Mouse (Mus musculus): ENCODE measurements around the gene Wdr54. TPM values are rescaled to one million over a fixed set of nuclear protein-coding genes. Genes with fewer than 3 reads are reported as not detected.

Wdr54 gene
- polyA plus RNA-seq, 1 experiment from 2014 or later, result 1.0 TPM

DNA sequence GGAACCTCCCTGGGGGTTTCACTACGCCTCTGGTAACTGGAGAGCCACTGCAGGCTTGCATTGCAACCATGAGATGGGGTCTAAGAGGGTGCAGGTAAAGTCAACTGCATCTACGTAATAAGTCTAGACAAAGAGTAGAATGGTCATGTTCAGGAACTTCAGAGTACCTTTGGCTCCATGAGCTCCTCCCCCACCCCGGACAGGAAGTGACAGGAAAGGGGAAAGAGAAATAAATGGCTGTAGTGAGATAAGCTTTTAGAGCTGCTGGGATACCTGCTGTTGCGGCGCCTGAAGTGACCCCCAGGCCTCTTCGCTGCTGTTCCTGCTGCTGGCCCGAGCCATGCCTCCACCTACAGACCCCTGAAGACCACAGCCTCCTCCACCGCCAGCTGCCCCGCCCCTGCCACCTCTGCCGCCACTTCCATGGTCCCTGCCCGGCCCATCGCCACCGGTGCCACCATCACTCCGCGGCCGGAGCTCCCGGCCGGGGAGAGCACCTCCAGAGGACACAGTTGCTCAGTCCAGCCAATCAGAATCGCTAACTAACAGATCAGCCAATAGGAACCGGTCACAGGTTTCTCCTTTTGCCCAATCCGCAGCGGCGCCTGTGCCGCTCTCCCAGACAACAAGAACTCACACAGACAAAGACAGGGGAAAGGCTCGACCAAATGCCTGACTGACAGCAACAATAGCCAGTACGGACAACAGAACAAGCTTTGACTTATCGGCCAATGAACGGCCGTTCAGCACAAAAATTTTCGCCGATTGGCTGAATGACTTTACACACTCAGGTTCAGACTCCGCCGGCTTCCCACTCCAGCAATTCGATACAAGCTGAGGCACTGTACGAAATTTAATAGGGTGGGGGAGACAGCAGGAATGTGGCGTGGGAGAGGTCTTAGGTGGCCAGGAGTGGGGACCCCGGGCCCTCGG, 35.0 kb downstream of the Wdr54 start, which contains the start of gene Wbp1:
Gene Wbp1 (minus strand): TSS at position 630 of the 933 bp plus-strand sequence.
- Histone ChIP-seq H3K9me3 (ENCODE audit: control insufficient read depth) (no peaks in the 10 kb centered on the region), H3K4me3 (ENCODE audit: low read depth, low read length) (peak within 1 kb of the TSS; percentile 63), H3K27me3 (replicated peaks; ENCODE audit: control insufficient read depth, insufficient read depth, low read length) (no peaks in the 10 kb centered on the region), H3K36me3 (ENCODE audit: control insufficient read depth, insufficient read depth) (peaks cover 14% of the 10 kb centered on the region), H3K4me1 (replicated peaks; ENCODE audit: control insufficient read depth, insufficient read depth, low read length) (0 out of 2 replicates have a peak, but pooled peaks cover 5% of the 10 kb centered on the region), H3K27ac (ENCODE audit: low read depth, low read length) (peak within 1 kb of the TSS; percentile 92), H3K4me2 (replicated peaks; ENCODE audit: low read depth) (peak within 1 kb of the TSS; percentile 93), H3K9ac (ENCODE audit: low read depth, low read length) (peak within 1 kb of the TSS; percentile 61)
- ATAC-seq, result peak; percentile 95
- peak; percentile 40; the same call in 1 of the 2 replicates for TF ChIP-seq CTCF (IDR thresholded peaks at IDR 0.05; ENCODE audit: low read depth)
- WGBS, result under 1% methylated on average over 38 of the region's 38 CpGs

DNA sequence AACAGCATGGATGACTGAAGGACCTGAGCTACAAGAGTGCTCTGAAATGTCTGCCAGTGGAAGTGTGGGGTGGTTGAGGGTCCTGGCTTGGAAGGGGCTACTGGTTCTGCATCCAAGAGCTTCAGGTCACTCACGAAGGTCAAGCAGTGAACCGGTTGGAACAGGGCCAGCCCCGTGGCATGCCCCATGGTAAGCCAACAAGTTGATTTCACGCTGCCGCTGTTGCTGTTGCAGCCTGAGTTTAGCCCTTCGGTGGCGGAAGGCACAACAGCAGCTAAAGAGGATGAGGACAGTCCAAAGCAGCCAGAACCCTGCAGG, 36.5 kb downstream of the Wdr54 start:
- peak overlapping the region; percentile 24; the same call in 1 of the 2 replicates for H3K27ac ChIP-seq (ENCODE audit: low read depth, low read length)
- 0 out of 2 replicates have a peak, but pooled peaks cover 8% of the 10 kb centered on the region for H3K4me1 ChIP-seq (replicated peaks; ENCODE audit: control insufficient read depth, insufficient read depth, low read length)
- 74% methylated on average over 7 of the region's 7 CpGs for WGBS
- H3K27me3 ChIP-seq (replicated peaks; ENCODE audit: control insufficient read depth, insufficient read depth, low read length), result no peaks in the 10 kb centered on the region
- no peak overlapping the region for H3K4me2 ChIP-seq (replicated peaks; ENCODE audit: low read depth)
- H3K9ac ChIP-seq (ENCODE audit: low read depth, low read length), result no peak overlapping the region
- no peak for ATAC-seq
- no peak for TF ChIP-seq CTCF (IDR thresholded peaks at IDR 0.05; ENCODE audit: low read depth)
- H3K9me3 ChIP-seq (ENCODE audit: control insufficient read depth), result no peaks in the 10 kb centered on the region
- peaks cover 14% of the 10 kb centered on the region for H3K36me3 ChIP-seq (ENCODE audit: control insufficient read depth, insufficient read depth)
- no peak overlapping the region for H3K4me3 ChIP-seq (ENCODE audit: low read depth, low read length)

DNA sequence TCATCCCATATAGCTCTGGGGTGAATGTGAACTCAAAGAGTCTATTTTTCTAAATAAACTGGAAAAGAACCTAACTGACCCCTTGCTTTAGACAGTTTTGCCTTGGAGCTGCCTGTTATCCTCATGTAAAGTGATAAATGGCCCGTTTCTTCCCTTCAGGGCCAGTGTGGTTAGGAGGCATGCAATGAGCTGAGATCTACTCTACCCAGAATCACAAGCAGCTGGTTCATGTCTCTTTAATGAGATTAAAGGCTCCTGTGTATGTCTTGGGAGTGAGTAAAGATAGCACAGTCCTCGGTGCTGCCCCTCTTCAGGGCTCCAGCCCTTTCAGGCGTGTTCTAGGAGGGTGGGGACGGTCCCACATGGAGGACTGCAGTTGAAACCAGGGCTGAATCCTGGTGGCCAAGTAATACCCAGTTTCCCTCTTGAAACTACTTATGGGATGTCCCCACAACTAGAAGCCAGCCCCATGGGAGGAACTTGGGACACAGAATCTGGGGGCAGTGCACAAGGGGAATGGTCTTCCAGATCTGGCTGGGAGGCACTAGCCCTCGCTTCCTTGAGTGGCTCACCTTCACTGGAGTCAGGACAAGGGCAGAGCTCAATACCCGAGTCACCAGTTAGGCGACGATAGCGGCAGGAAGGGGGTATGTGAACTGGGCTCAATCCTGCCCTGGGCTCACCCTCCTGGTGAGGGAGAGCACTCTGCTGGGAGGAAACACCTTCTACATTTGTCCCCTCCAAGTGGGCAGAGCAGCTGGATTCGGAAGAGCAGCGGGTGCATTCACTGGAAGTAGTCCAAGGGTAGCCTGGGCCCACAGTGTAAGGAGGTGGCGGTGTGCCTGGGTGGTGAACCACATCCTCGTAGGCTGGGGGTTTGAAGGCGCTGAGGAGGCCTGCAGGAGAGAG, 37.1 kb downstream of the Wdr54 start:
- Histone ChIP-seq H3K27me3 (replicated peaks; ENCODE audit: control insufficient read depth, insufficient read depth, low read length) (no peaks in the 10 kb centered on the region), H3K36me3 (ENCODE audit: control insufficient read depth, insufficient read depth) (peaks cover 14% of the 10 kb centered on the region), H3K4me2 (replicated peaks; ENCODE audit: low read depth) (no peak overlapping the region), H3K9me3 (ENCODE audit: control insufficient read depth) (no peaks in the 10 kb centered on the region), H3K4me1 (replicated peaks; ENCODE audit: control insufficient read depth, insufficient read depth, low read length) (0 out of 2 replicates have a peak, but pooled peaks cover 5% of the 10 kb centered on the region), H3K9ac (ENCODE audit: low read depth, low read length) (no peak overlapping the region), H3K4me3 (ENCODE audit: low read depth, low read length) (no peak overlapping the region), H3K27ac (ENCODE audit: low read depth, low read length) (no peak overlapping the region)
- TF ChIP-seq CTCF (IDR thresholded peaks at IDR 0.05; ENCODE audit: low read depth), result no peak
- no peak for ATAC-seq
- 78% methylated on average over 14 of the region's 14 CpGs for WGBS

DNA sequence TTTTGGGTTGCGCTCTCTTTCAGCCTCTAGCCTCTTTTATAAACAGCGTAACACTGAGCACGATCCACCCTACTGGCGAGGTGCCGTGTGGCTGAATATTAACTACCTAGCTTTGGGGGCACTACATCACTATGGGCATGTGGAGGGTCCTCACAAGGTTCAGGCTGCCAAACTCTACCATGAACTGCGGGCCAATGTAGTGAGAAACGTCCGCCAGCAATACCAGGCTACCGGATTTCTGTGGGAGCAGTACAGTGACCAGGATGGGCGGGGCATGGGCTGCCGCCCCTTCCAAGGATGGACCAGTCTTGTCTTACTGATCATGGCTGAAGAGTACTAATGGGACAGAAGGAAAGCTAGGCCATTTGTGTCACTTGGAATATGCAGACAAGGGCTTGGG, 37.8 kb downstream of the Wdr54 start:
- H3K4me3 ChIP-seq (ENCODE audit: low read depth, low read length), result no peak overlapping the region
- H3K4me2 ChIP-seq (replicated peaks; ENCODE audit: low read depth), result no peak overlapping the region
- no peaks in the 10 kb centered on the region for H3K27me3 ChIP-seq (replicated peaks; ENCODE audit: control insufficient read depth, insufficient read depth, low read length)
- H3K27ac ChIP-seq (ENCODE audit: low read depth, low read length), result no peak overlapping the region
- no peak overlapping the region for H3K9ac ChIP-seq (ENCODE audit: low read depth, low read length)
- H3K36me3 ChIP-seq (ENCODE audit: control insufficient read depth, insufficient read depth), result peaks cover 14% of the 10 kb centered on the region
- no peak for ATAC-seq
- 0 out of 2 replicates have a peak, but pooled peaks cover 5% of the 10 kb centered on the region for H3K4me1 ChIP-seq (replicated peaks; ENCODE audit: control insufficient read depth, insufficient read depth, low read length)
- 75% methylated on average over 11 of the region's 11 CpGs for WGBS
- H3K9me3 ChIP-seq (ENCODE audit: control insufficient read depth), result no peaks in the 10 kb centered on the region
- TF ChIP-seq CTCF (IDR thresholded peaks at IDR 0.05; ENCODE audit: low read depth), result no peak

DNA sequence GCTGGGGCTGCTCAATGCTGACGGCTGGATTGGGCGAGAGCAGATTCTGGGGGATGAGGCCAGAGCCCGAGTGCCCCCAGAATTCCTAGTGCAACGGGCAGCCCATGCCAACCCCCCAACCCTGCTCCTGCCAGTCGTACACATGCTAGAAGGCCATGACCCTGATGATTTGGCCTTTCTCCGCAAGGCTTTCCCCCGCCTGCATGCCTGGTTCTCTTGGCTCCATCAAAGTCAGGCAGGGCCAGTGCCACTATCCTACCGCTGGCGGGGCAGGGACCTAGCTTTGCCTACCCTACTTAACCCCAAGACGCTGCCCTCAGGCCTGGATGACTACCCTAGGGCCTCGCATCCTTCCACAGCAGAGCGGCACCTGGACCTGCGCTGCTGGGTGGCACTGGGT, 38.6 kb downstream of the Wdr54 start:
- 0 out of 2 replicates have a peak, but pooled peaks cover 5% of the 10 kb centered on the region for H3K4me1 ChIP-seq (replicated peaks; ENCODE audit: control insufficient read depth, insufficient read depth, low read length)
- H3K9ac ChIP-seq (ENCODE audit: low read depth, low read length), result no peak overlapping the region
- no peak for ATAC-seq
- no peaks in the 10 kb centered on the region for H3K9me3 ChIP-seq (ENCODE audit: control insufficient read depth)
- H3K36me3 ChIP-seq (ENCODE audit: control insufficient read depth, insufficient read depth), result peaks cover 14% of the 10 kb centered on the region
- H3K4me3 ChIP-seq (ENCODE audit: low read depth, low read length), result no peak overlapping the region
- no peaks in the 10 kb centered on the region for H3K27me3 ChIP-seq (replicated peaks; ENCODE audit: control insufficient read depth, insufficient read depth, low read length)
- no peak overlapping the region for H3K27ac ChIP-seq (ENCODE audit: low read depth, low read length)
- WGBS, result 92% methylated on average over 13 of the region's 13 CpGs
- TF ChIP-seq CTCF (IDR thresholded peaks at IDR 0.05; ENCODE audit: low read depth), result no peak
- H3K4me2 ChIP-seq (replicated peaks; ENCODE audit: low read depth), result no peak overlapping the region

DNA sequence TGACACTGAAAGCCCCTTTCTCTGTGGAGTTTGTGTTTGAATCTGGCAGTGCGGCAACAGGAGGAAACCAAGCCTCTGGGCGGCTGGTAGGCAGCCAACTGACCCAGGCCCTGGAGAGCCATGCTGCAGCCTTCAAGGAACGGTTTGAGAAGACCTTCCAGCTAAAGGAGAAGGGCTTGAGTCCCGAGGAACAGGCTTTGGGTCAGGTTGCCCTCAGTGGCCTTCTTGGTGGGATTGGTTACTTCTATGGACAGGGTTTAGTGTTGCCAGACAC, 39.1 kb downstream of the Wdr54 start:
- 0 out of 2 replicates have a peak, but pooled peaks cover 5% of the 10 kb centered on the region for H3K4me1 ChIP-seq (replicated peaks; ENCODE audit: control insufficient read depth, insufficient read depth, low read length)
- no peaks in the 10 kb centered on the region for H3K27me3 ChIP-seq (replicated peaks; ENCODE audit: control insufficient read depth, insufficient read depth, low read length)
- no peak overlapping the region for H3K27ac ChIP-seq (ENCODE audit: low read depth, low read length)
- no peak for ATAC-seq
- H3K9me3 ChIP-seq (ENCODE audit: control insufficient read depth), result no peaks in the 10 kb centered on the region
- no peak overlapping the region for H3K4me2 ChIP-seq (replicated peaks; ENCODE audit: low read depth)
- no peak overlapping the region for H3K4me3 ChIP-seq (ENCODE audit: low read depth, low read length)
- WGBS, result 81% methylated on average over 4 of the region's 4 CpGs
- H3K36me3 ChIP-seq (ENCODE audit: control insufficient read depth, insufficient read depth), result peaks cover 14% of the 10 kb centered on the region
- no peak for TF ChIP-seq CTCF (IDR thresholded peaks at IDR 0.05; ENCODE audit: low read depth)
- no peak overlapping the region for H3K9ac ChIP-seq (ENCODE audit: low read depth, low read length)

All from intestine, postnatal 0 days (tissue).